Mouse (Mus musculus): Measurements from ENCODE around the gene Baiap2l1. TPM values are rescaled to one million over a fixed set of nuclear protein-coding genes. Genes with fewer than 3 reads are reported as not detected.

Baiap2l1 gene
- total RNA-seq, 2 experiments from 2014 or later = not detected

- ATAC-seq (replicated peaks; ENCODE audit: low FRiP score, poor library complexity, severe bottlenecking) = no peak
Observed at GRCm38 (mm10) chr5:144243901-144244487, 113.9 kb downstream of the Baiap2l1 start, which contains the start of gene Bri3. TSS of gene Bri3 (plus strand) at chr5:144244437.

GRCm38 (mm10) chr5:144238969-144239368 lies 118.9 kb downstream of the Baiap2l1 start:
- ATAC-seq (replicated peaks; ENCODE audit: low FRiP score, poor library complexity, severe bottlenecking) = no peak

GRCm38 (mm10) chr5:144234714-144235113 lies 123.2 kb downstream of the Baiap2l1 start:
- ATAC-seq (replicated peaks; ENCODE audit: low FRiP score, poor library complexity, severe bottlenecking) = no peak

GRCm38 (mm10) chr5:144234222-144234621 lies 123.7 kb downstream of the Baiap2l1 start:
- ATAC-seq (replicated peaks; ENCODE audit: low FRiP score, poor library complexity, severe bottlenecking) = no peak

- ATAC-seq (replicated peaks; ENCODE audit: low FRiP score, poor library complexity, severe bottlenecking) = no peak
Observed at GRCm38 (mm10) chr5:144232531-144232930, 125.4 kb downstream of the Baiap2l1 start.

- no peak for ATAC-seq (replicated peaks; ENCODE audit: low FRiP score, poor library complexity, severe bottlenecking)
Observed at GRCm38 (mm10) chr5:144231410-144231809, 126.5 kb downstream of the Baiap2l1 start.

GRCm38 (mm10) chr5:144230216-144230615 lies 127.7 kb downstream of the Baiap2l1 start:
- no peak for ATAC-seq (replicated peaks; ENCODE audit: low FRiP score, poor library complexity, severe bottlenecking)

- ATAC-seq (replicated peaks; ENCODE audit: low FRiP score, poor library complexity, severe bottlenecking) = no peak
Observed at GRCm38 (mm10) chr5:144226220-144226619, 131.7 kb downstream of the Baiap2l1 start.

GRCm38 (mm10) chr5:144223899-144224816 lies 133.8 kb downstream of the Baiap2l1 start:
- ATAC-seq (replicated peaks; ENCODE audit: low FRiP score, poor library complexity, severe bottlenecking) = no peak

- ATAC-seq (replicated peaks; ENCODE audit: low FRiP score, poor library complexity, severe bottlenecking) = peak; percentile 95
Observed at GRCm38 (mm10) chr5:144223503-144223862, 134.4 kb downstream of the Baiap2l1 start, which contains the start of gene Tecpr1. TSS of gene Tecpr1 (minus strand) at chr5:144223615.

GRCm38 (mm10) chr5:144222811-144223502 lies 135.0 kb downstream of the Baiap2l1 start:
- ATAC-seq (replicated peaks; ENCODE audit: low FRiP score, poor library complexity, severe bottlenecking) = no peak

- no peak for ATAC-seq (replicated peaks; ENCODE audit: low FRiP score, poor library complexity, severe bottlenecking)
Observed at GRCm38 (mm10) chr5:144221305-144221704, 136.6 kb downstream of the Baiap2l1 start.

GRCm38 (mm10) chr5:144219936-144220335 lies 138.0 kb downstream of the Baiap2l1 start:
- ATAC-seq (replicated peaks; ENCODE audit: low FRiP score, poor library complexity, severe bottlenecking) = no peak

GRCm38 (mm10) chr5:144219306-144219705 lies 138.6 kb downstream of the Baiap2l1 start:
- no peak for ATAC-seq (replicated peaks; ENCODE audit: low FRiP score, poor library complexity, severe bottlenecking)

GRCm38 (mm10) chr5:144218061-144218460 lies 139.9 kb downstream of the Baiap2l1 start:
- ATAC-seq (replicated peaks; ENCODE audit: low FRiP score, poor library complexity, severe bottlenecking) = no peak

- ATAC-seq (replicated peaks; ENCODE audit: low FRiP score, poor library complexity, severe bottlenecking) = no peak
Observed at GRCm38 (mm10) chr5:144215992-144216391, 141.9 kb downstream of the Baiap2l1 start.

Other genes with a start within 250 kb of the Baiap2l1 start
- 0.19 TPM in 1 of 2 replicates, not detected in the other for gene Bhlha15, start 167.8 kb downstream of the Baiap2l1 start, total RNA-seq (2015; ENCODE audit: low replicate concordance)
- not detected in 2 replicates for gene Bhlha15, start 167.8 kb downstream of the Baiap2l1 start, total RNA-seq (2017; ENCODE audit: low replicate concordance)
- gene Tecpr1, start 134.5 kb downstream of the Baiap2l1 start, total RNA-seq (2015; ENCODE audit: low replicate concordance) = 0.38 and 2.1 TPM in 2 replicates
- 0.56 and 0.94 TPM in 2 replicates for gene Tecpr1, start 134.5 kb downstream of the Baiap2l1 start, total RNA-seq (2017; ENCODE audit: low replicate concordance)
- 1.9 and 9.0 TPM in 2 replicates for gene Bri3, start 113.7 kb downstream of the Baiap2l1 start, total RNA-seq (2015; ENCODE audit: low replicate concordance)
- gene Bri3, start 113.7 kb downstream of the Baiap2l1 start, total RNA-seq (2017; ENCODE audit: low replicate concordance) = 7.6 and 19.7 TPM in 2 replicates
- gene Nptx2, start 187.8 kb upstream of the Baiap2l1 start, total RNA-seq (2015; ENCODE audit: low replicate concordance) = not detected in 2 replicates
- gene Nptx2, start 187.8 kb upstream of the Baiap2l1 start, total RNA-seq (2017; ENCODE audit: low replicate concordance) = not detected in 2 replicates